Comparison of ENCODE assay signal across 15 mouse cellular contexts in the genomic region with DNA sequence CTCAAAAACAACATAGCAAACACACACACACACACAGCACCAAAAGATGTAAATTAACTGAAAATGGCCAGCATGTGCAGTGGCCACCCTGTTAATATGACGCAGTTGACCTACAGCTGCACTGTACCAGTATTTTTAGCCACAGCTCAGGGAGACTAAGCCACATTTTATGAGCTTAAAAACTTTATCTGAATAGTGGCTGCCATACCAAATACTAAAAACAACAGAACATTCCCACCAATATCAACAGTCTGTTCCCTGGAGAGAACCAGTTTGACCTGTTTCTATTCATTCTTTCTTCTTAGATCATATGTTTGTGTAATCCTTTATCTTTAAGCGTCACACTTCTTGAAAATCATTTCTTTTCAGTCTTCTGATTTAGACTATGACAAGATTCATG.
"Had no signal": no experiment of that assay in that cellular context is flagged by ENCODE, and none has a peak within 500 bp of the region (broad histone marks: within the 10 kb centered on the region; RNA-seq: fewer than 3 reads in every experiment).

No protein-coding gene starts in this region.

- DNase-seq: kidney, adult 2 months; kidney, postnatal 25 days; layer of hippocampus, adult 9-11 months; liver, postnatal 0 days; lung, postnatal 36 days; thymus, adult 2 months; thymus, postnatal 25 days had no signal

- H3K4me2 ChIP-seq: liver, embryonic 11.5 days; midbrain, embryonic 13.5 days had no signal

- H3K27ac ChIP-seq: kidney, postnatal 0 days; layer of hippocampus, adult 2 months; liver, embryonic 14.5 days; midbrain, embryonic 10.5 days; midbrain, embryonic 13.5 days had no signal

- ATAC-seq: intestine, postnatal 0 days; liver, postnatal 0 days; midbrain, embryonic 13.5 days had no signal

- H3K9ac ChIP-seq: liver, embryonic 14.5 days; liver, postnatal 0 days; midbrain, embryonic 13.5 days had no signal

- H3K27me3 ChIP-seq: megakaryocyte, embryonic 14.5 days; midbrain, embryonic 13.5 days had no signal

- H3K4me3 ChIP-seq: layer of hippocampus, adult 2 months; midbrain, embryonic 10.5 days; midbrain, embryonic 13.5 days had no signal

- H3K9me3 ChIP-seq: megakaryocyte, embryonic 14.5 days; midbrain, embryonic 10.5 days; midbrain, embryonic 13.5 days had no signal

- H3K4me1 ChIP-seq: midbrain, embryonic 10.5 days; midbrain, embryonic 13.5 days had no signal
